Mouse (Mus musculus) frontal cortex, postnatal 25 days (tissue): ENCODE results near the gene Eftud2.
A peak's percentile ranks its signal among the peaks of the same experiment; 100 is the strongest.

ENCODE experiments used
- DNase-seq, 2 experiments: peaks; one replicate each; pipeline ENCODE4 v3.0.0; 2022; ENCODE audit warnings: low spot score in 2 of 2

The Eftud2 gene

DNA sequence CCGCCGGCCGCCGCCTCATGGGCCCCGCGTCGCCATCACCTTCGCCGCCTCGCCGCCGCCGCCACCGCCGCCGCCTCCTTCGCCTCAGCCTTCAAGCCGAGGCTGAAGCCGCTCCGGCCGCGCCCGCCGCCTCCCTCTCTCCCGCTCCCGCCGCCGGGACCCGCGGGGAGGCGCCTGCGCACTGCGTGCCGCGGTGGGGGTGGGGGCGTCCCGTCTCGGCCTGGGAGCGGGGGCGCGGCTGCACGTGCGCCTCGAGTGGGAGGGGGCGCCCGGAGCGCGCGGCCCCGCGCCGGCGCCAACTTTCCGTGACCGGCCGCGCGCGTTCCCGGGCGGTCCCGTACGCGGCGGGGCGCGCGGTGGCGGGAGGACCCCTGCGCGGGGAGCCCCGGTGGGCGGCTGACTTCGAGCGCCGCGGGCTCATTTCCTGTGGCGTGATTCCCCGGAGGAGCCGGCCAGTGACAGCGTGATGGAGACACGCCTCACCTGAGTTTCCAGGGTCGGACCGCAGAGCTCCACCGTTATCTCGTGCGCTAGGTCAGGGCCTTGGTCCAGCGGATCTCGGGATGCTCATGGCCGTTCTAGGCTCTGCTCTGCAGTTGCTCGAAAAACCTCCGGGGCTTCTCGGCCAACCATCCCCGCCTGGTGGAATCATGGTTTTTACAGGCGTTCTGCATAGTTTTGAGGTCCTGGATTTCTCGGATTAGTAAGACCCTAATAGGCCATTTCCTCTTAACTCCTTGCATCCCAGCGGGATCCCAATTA is 61.6 kb downstream of the Eftud2 start, which contains the start of gene Gjc1:
Gene Gjc1, minus strand, starts transcription at position 680 of the 762 bp plus-strand sequence.
- DNase-seq, result peak; percentile 9 to 27

DNA sequence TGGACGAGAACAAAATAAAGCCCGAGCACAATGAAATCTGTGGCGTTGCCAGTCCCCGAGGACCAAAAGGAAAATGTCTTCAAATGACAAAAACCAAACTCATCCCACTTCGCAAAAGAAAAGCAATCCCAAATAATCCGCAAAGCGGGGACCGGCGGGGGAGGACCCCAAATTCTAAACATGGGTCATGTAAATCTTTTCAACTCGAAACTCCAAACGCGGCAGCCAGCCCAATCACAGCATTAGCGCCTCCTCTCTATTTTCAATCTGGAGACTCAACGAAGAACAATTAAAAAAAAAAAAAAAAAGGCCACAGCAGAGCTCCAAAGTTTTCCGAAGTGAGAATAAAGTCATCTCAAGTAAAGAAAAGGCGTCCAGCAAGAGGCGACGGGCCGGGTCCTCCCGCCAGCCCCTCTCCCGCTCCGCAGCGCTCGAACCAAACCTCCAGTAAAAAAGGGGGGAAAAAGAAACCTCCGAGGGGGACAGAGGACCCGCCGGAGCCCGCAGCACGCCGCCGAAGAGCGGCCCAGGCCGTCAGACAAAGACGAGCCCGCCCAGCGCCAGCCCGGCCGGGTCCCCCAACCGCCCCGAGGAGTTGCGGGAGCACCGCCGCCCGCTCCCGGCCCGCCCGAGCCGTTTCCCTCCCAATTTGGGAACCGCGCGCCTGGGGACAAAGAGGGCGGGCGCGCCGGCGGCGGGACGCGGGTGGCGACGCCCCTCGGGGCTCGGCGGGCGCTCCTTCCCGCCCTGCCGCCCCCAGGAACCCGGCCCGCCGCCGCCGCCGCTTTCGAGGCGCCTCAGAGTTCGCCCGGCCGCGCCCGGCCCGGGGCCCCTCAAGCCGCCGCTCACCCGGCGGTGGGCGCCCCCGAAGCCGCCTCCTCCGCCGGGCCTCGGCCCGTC is 62.4 kb downstream of the Eftud2 start:
- DNase-seq, result no peak

DNA sequence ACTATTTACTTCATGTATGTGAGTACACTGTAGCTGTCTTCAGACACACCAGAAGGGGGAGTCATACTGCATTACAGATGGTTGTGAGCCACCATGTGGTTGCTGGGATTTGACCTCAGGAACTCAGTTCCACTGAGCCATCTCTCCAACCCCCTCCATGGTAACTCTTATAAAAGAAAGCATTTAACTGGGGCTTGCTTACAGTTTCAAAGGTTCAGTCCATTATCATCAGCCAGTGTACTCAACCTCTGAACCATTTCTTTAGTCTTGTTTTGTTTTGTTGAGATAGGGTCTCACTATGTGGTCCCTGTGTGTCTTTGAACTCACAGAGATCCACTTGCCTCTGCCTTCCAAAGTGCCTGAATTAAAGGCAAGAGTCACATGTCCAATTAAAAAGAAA is 65.9 kb downstream of the Eftud2 start:
- DNase-seq, result no peak

DNA sequence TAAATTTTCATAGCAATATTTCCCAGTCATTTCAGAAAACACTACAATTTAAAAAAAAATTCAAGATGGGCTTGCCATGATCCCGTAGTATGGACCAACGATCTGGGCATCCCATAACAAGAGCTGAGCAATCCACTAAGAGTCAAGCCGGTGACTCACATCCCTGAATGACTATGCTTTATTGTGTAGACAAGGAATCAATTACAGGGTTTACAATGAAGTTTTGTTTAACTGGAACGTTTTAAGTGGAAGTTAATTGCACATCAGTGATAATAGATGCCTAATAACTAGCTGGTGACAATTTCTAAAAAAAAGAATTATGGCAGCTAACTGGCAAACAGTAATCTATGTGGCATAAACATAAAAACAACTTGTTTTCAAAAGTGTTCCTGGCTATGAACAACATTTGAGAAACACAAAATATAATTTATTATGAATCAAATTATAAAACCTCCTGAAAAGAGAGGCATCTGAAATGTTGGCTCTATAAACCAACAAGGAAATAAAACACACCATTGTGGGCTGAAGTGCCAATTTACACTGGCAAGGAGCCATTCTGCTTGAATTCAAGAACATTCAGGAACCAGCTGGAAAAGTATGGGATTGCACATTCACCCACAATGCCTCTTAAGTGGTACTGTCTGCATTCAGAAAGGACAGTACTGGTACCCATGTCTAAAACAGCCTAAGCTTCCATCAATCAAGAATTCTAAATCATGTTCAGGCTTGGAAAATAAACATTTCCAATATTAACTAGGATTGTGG is 69.9 kb downstream of the Eftud2 start:
- no peak for DNase-seq

DNA sequence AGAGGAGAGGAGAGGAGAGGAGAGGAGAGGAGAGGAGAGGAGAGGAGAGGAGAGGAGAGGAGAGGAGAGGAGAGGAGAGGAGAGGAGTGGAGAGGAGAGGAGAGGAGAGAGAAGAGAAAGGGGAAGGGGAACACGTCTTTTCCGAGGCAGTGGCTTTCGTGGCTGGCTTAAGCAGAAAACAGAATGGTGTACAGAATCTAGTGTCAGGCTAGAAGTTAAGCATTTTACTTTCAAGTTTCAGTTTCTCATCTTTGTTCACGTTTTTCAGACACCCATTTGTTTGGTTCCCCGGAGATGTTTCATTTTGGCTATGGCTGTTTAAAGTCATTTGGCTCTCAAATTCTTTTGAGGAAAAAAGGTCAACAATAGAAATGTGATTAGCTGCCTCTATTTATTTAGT is 72.5 kb downstream of the Eftud2 start:
- no peak for DNase-seq

DNA sequence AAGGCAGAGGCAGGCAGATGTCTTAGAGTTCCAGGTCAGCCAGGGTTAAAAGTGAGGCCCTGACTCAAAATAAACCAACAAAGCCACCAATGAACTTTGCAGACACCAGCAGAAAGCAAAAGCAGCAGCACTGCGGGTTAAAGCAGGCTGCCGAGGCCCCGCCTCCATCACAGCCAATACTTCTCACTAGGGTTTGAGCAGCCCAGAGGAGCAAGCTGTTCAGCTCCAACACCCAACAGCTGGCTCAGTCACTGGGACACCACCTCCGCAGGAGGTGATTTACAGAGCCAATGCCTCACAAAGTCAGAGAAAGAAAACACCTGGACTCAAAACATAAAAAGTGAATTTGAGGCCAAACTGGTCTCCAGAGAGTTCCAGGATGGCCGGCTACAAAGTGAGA is 77.3 kb downstream of the Eftud2 start:
- DNase-seq, result no peak

DNA sequence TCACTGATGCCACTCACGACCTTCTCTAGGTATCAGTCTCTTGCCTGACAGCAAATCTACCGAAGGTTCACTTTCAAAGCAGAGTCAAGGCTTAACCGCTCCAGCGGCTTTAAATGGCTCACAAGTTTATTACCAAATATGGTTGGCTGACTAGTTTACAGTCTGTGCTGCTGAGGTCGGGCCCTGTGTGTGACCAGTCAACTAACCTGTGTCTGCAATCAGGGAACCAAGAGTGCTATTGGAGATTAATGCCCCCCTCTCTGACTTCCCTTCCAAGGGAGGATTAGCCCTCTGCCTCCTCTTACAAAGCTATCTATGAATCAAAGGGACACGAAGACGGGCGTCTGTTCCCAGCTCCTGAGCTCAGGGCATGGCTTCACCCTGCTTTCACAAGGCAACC is 86.6 kb downstream of the Eftud2 start:
- DNase-seq, result no peak

DNA sequence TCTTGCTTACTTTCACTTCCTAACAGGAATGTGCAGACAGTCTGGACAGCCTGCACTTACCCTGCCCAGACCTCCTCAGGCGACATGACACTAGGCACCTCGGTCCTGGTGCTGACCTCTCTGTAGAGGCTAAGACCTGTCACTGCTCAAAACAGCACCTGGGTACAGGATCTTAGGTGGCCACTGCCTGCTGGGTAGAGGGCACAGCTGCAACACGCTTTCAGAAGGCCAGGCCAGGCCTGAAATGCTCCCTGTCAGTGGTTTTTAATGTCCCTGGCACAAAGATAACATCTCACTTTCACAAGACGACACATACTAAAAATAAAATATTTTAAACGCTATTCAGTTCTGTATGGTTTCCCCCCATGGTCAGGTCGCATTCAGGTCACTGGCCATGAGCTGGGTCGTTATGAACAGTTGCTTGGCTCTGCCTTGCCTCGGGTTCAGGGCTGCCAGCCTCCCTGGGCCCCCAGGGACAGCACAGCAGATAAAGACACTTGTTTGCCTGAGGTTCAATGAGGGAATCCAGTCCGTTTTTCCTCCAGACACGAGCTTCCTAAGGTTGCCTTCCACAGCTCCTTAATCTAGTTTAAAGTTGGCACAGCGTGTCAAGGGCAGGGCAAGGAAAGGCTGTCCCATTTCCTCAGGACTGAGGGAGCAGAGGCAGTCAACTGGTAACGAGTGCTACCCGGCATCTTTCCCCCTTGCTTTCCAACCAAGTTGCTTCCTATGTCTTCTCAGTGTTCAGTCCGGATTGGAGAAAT is 88.9 kb downstream of the Eftud2 start:
- no peak for DNase-seq
